Mouse (Mus musculus) G1E (cell line): ENCODE measurements at regions not wholly inside any gene's neighbourhood (a gene's known extent, or its start where the extent isn't known, plus 50 kb on each side); places are given as distances from the start of the nearest gene placed in this dataset.

Source experiments
- CTCF ChIP-seq: IDR thresholded peaks from 2 replicates; pipeline ENCODE4 v1.5.1; 2012; ENCODE audit warnings: low read depth, low read length, inconsistent platforms, mixed read lengths
- POLR2AphosphoS5 ChIP-seq: IDR thresholded peaks from 2 replicates; pipeline ENCODE4 v1.6.1; 2012; ENCODE audit warnings: low read depth, low read length, inconsistent platforms; ENCODE audit not compliant: insufficient replicate concordance
- TAL1 ChIP-seq: conservative IDR thresholded peaks from 2 replicates; pipeline ENCODE4 v1.6.1; 2012; ENCODE audit warnings: low read depth, low read length, inconsistent platforms, mixed read lengths

- TF ChIP-seq CTCF (no peak), POLR2AphosphoS5 (no peak), TAL1 (no peak)
Measured at GRCm38 (mm10) chr8:77829764-77830163, 105.5 kb upstream of the Ednra start.
